Mouse (Mus musculus): ENCODE measurements at regions not wholly inside any gene's neighbourhood (a gene's known extent, or its start where the extent isn't known, plus 50 kb on each side); places are given as distances from the start of the nearest gene placed in this dataset.

GRCm38 (mm10) chr12:71606366-71606765, 224.5 kb upstream of the Daam1 start:
- H3K4me3 ChIP-seq (ENCODE audit: low read depth, low read length): no peak overlapping the region
- H3K27me3 ChIP-seq (ENCODE audit: insufficient read depth, low read length): no peaks in the 10 kb centered on the region
- no peak for DNase-seq (ENCODE audit: low spot score)
- H3K9me3 ChIP-seq (replicated peaks): no peaks in the 10 kb centered on the region
- TF ChIP-seq GATA2 (IDR thresholded peaks at IDR 0.05; ENCODE audit: borderline replicate concordance, low read depth, low read length) (no peak), TAL1 (conservative IDR thresholded peaks at IDR 0.05; ENCODE audit: low read depth, low read length) (no peak), GATA1 (IDR thresholded peaks at IDR 0.05; ENCODE audit: borderline replicate concordance, low read length) (no peak), POLR2AphosphoS5 (IDR thresholded peaks at IDR 0.05; ENCODE audit: insufficient replicate concordance, low read depth, low read length) (no peak), CTCF (IDR thresholded peaks at IDR 0.05; ENCODE audit: low read depth, low read length) (no peak)
- no peak for ATAC-seq (ENCODE audit: extremely low read depth, insufficient number of reproducible peaks, low FRiP score, poor library complexity, severe bottlenecking)
- H3K4me1 ChIP-seq (ENCODE audit: insufficient read depth, low read depth, low read length): no peaks in the 10 kb centered on the region
- no peaks in the 10 kb centered on the region for H3K36me3 ChIP-seq (replicated peaks)

DNA sequence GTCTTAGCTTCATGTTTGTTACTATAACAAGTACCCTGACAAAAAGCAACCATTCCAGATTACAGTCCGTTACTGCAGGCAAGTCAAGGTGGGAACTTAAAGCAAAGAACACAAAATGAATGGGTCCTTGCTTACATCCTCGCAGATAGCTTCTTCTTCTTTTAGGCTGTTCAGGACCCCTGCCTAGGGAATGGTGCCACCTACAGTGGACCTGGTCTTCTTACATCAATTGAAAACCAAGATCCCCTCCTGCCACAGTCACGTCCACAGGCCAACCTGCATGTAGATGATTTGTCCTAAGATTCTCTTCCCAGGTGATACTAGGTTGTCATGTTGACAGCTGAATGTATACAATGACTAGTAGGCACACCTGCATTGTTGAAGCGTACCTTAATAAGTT, 222.9 kb upstream of the Daam1 start:
- no peaks in the 10 kb centered on the region for H3K36me3 ChIP-seq (replicated peaks)
- no peak overlapping the region for H3K4me3 ChIP-seq (ENCODE audit: low read depth, low read length)
- no peak for DNase-seq (ENCODE audit: low spot score)
- no peak for ATAC-seq (ENCODE audit: extremely low read depth, insufficient number of reproducible peaks, low FRiP score, poor library complexity, severe bottlenecking)
- TF ChIP-seq POLR2AphosphoS5 (IDR thresholded peaks at IDR 0.05; ENCODE audit: insufficient replicate concordance, low read depth, low read length) (no peak), GATA1 (IDR thresholded peaks at IDR 0.05; ENCODE audit: borderline replicate concordance, low read length) (no peak), TAL1 (conservative IDR thresholded peaks at IDR 0.05; ENCODE audit: low read depth, low read length) (no peak), CTCF (IDR thresholded peaks at IDR 0.05; ENCODE audit: low read depth, low read length) (no peak), GATA2 (IDR thresholded peaks at IDR 0.05; ENCODE audit: borderline replicate concordance, low read depth, low read length) (no peak)
- H3K9me3 ChIP-seq (replicated peaks): no peaks in the 10 kb centered on the region
- no peaks in the 10 kb centered on the region for H3K4me1 ChIP-seq (ENCODE audit: insufficient read depth, low read depth, low read length)
- no peaks in the 10 kb centered on the region for H3K27me3 ChIP-seq (ENCODE audit: insufficient read depth, low read length)

DNA sequence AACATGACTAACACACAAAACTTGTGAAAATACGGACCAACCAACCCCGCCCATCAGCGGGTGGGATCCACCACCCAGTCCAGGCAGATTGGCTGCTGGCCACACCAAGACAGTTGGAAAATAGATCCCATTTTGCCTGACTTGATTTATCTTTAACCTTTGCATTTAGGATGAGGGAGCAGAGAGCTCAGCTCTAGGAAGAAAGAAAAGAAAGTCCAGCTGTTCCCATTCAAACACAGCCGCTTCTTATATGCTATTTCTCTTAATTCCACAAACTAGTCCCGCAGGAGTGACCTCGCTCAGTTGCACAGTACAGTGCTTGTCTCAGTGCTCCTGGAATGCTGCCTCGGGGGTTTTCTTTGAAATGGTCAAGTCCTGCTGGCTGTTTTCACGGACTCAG, 217.6 kb upstream of the Daam1 start:
- Histone ChIP-seq H3K9me3 (replicated peaks) (no peaks in the 10 kb centered on the region), H3K27me3 (ENCODE audit: insufficient read depth, low read length) (no peaks in the 10 kb centered on the region), H3K4me3 (ENCODE audit: low read depth, low read length) (no peak overlapping the region), H3K4me1 (ENCODE audit: insufficient read depth, low read depth, low read length) (no peaks in the 10 kb centered on the region), H3K36me3 (replicated peaks) (no peaks in the 10 kb centered on the region)
- ATAC-seq (ENCODE audit: extremely low read depth, insufficient number of reproducible peaks, low FRiP score, poor library complexity, severe bottlenecking) (no peak), DNase-seq (ENCODE audit: low spot score) (no peak)
- TF ChIP-seq GATA1 (IDR thresholded peaks at IDR 0.05; ENCODE audit: borderline replicate concordance, low read length) (no peak), GATA2 (IDR thresholded peaks at IDR 0.05; ENCODE audit: borderline replicate concordance, low read depth, low read length) (no peak), CTCF (IDR thresholded peaks at IDR 0.05; ENCODE audit: low read depth, low read length) (no peak), TAL1 (conservative IDR thresholded peaks at IDR 0.05; ENCODE audit: low read depth, low read length) (no peak), POLR2AphosphoS5 (IDR thresholded peaks at IDR 0.05; ENCODE audit: insufficient replicate concordance, low read depth, low read length) (no peak)

GRCm38 (mm10) chr12:71614945-71615344, 215.9 kb upstream of the Daam1 start:
- no peaks in the 10 kb centered on the region for H3K9me3 ChIP-seq (replicated peaks)
- TF ChIP-seq TAL1 (conservative IDR thresholded peaks at IDR 0.05; ENCODE audit: low read depth, low read length) (no peak), CTCF (IDR thresholded peaks at IDR 0.05; ENCODE audit: low read depth, low read length) (no peak), GATA2 (IDR thresholded peaks at IDR 0.05; ENCODE audit: borderline replicate concordance, low read depth, low read length) (no peak), POLR2AphosphoS5 (IDR thresholded peaks at IDR 0.05; ENCODE audit: insufficient replicate concordance, low read depth, low read length) (no peak), GATA1 (IDR thresholded peaks at IDR 0.05; ENCODE audit: borderline replicate concordance, low read length) (no peak)
- no peaks in the 10 kb centered on the region for H3K27me3 ChIP-seq (ENCODE audit: insufficient read depth, low read length)
- ATAC-seq (ENCODE audit: extremely low read depth, insufficient number of reproducible peaks, low FRiP score, poor library complexity, severe bottlenecking): no peak
- H3K36me3 ChIP-seq (replicated peaks): no peaks in the 10 kb centered on the region
- no peak for DNase-seq (ENCODE audit: low spot score)
- no peak overlapping the region for H3K4me3 ChIP-seq (ENCODE audit: low read depth, low read length)
- H3K4me1 ChIP-seq (ENCODE audit: insufficient read depth, low read depth, low read length): no peaks in the 10 kb centered on the region

GRCm38 (mm10) chr12:71615383-71615782, 215.5 kb upstream of the Daam1 start:
- Histone ChIP-seq H3K27me3 (ENCODE audit: insufficient read depth, low read length) (no peaks in the 10 kb centered on the region), H3K4me3 (ENCODE audit: low read depth, low read length) (no peak overlapping the region), H3K4me1 (ENCODE audit: insufficient read depth, low read depth, low read length) (no peaks in the 10 kb centered on the region), H3K9me3 (replicated peaks) (no peaks in the 10 kb centered on the region), H3K36me3 (replicated peaks) (no peaks in the 10 kb centered on the region)
- ATAC-seq (ENCODE audit: extremely low read depth, insufficient number of reproducible peaks, low FRiP score, poor library complexity, severe bottlenecking) (no peak), DNase-seq (ENCODE audit: low spot score) (no peak)
- TF ChIP-seq GATA2 (IDR thresholded peaks at IDR 0.05; ENCODE audit: borderline replicate concordance, low read depth, low read length) (no peak), GATA1 (IDR thresholded peaks at IDR 0.05; ENCODE audit: borderline replicate concordance, low read length) (no peak), POLR2AphosphoS5 (IDR thresholded peaks at IDR 0.05; ENCODE audit: insufficient replicate concordance, low read depth, low read length) (no peak), TAL1 (conservative IDR thresholded peaks at IDR 0.05; ENCODE audit: low read depth, low read length) (no peak), CTCF (IDR thresholded peaks at IDR 0.05; ENCODE audit: low read depth, low read length) (no peak)

DNA sequence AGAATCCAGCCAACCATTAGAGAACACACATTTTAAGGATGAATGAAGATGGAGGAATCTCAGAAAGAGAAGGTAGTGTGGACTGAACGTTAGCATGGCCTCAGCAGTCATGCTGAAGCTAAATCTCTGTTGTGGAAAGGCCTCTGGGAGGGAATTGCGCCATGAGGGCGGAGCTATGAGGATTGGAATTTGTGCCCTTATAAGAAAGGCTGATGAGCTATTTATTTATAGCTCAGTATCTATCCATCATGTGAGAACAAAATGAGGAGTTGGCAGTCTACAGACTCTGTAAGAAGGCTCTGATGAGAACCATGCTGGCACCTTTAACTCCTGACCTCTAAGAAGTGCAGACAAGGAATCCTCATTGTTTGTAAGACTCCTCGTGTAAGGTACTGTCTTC, 214.8 kb upstream of the Daam1 start:
- H3K4me1 ChIP-seq (ENCODE audit: insufficient read depth, low read depth, low read length): no peaks in the 10 kb centered on the region
- H3K9me3 ChIP-seq (replicated peaks): no peaks in the 10 kb centered on the region
- H3K4me3 ChIP-seq (ENCODE audit: low read depth, low read length): no peak overlapping the region
- H3K36me3 ChIP-seq (replicated peaks): no peaks in the 10 kb centered on the region
- no peak for TF ChIP-seq GATA1 (IDR thresholded peaks at IDR 0.05; ENCODE audit: borderline replicate concordance, low read length)
- no peak for TF ChIP-seq POLR2AphosphoS5 (IDR thresholded peaks at IDR 0.05; ENCODE audit: insufficient replicate concordance, low read depth, low read length)
- TF ChIP-seq GATA2 (IDR thresholded peaks at IDR 0.05; ENCODE audit: borderline replicate concordance, low read depth, low read length): no peak
- no peak for TF ChIP-seq TAL1 (conservative IDR thresholded peaks at IDR 0.05; ENCODE audit: low read depth, low read length)
- TF ChIP-seq CTCF (IDR thresholded peaks at IDR 0.05; ENCODE audit: low read depth, low read length): no peak
- DNase-seq (ENCODE audit: low spot score) (no peak), ATAC-seq (ENCODE audit: extremely low read depth, insufficient number of reproducible peaks, low FRiP score, poor library complexity, severe bottlenecking) (no peak)
- H3K27me3 ChIP-seq (ENCODE audit: insufficient read depth, low read length): no peaks in the 10 kb centered on the region
